Mouse (Mus musculus): ENCODE data around the gene Gm5965. TPM values are rescaled to one million over a fixed set of nuclear protein-coding genes. Genes with fewer than 3 reads are reported as not detected.

The Gm5965 gene
- polyA plus RNA-seq, 1 experiment = not detected

DNA sequence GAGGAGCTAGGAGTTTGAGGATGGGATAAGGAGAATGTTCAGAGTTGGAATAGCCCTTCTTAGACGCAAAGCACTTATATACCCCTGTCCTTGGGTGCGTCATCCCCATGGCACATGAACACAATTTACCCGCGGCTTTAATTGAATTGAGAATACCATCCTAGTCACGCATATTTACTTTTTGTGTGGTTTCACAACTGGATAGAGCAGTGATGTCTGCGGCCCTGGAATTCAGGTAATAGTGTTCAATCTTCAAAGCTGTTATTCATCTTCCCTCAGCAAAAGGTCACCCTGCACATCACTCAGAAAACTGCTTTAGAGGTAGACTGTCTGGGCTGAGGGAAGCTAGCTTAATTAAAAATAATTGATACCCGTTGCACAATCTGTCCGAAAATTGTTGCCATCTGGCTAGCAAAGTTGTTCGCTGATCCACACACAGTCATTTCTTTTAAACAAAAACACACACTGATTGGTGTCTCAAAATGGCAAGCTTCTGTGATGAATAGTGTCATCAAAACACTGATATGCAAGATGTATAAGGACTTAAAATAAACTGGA, 48.5 kb downstream of the Gm5965 start, which contains the start of gene Krtap14:
Krtap14 (minus strand) TSS at position 51 of the 558 bp plus-strand sequence.
- Histone ChIP-seq H3K79me3 (ENCODE audit: low read depth) (no peaks in the 10 kb centered on the region), H3ac (ENCODE audit: control insufficient read depth, insufficient read length, low read depth) (no peak within 1 kb of the TSS), H3K4me3 (ENCODE audit: insufficient read depth, poor library complexity, severe bottlenecking) (no peak within 1 kb of the TSS), H3K27me3 (ENCODE audit: control insufficient read depth, insufficient read depth, insufficient read length) (no peaks in the 10 kb centered on the region), H3K36me3 (ENCODE audit: control insufficient read depth, insufficient read depth) (no peaks in the 10 kb centered on the region), H3K79me2 (ENCODE audit: control insufficient read depth, insufficient read depth) (no peaks in the 10 kb centered on the region)
- TF ChIP-seq CTCF (IDR thresholded peaks at IDR 0.05; ENCODE audit: control insufficient read depth, insufficient read depth, insufficient read length) = no peak
- TF ChIP-seq MYOD1 (IDR thresholded peaks at IDR 0.05; ENCODE audit: control insufficient read depth, insufficient read length, low read depth) = no peak
- no peak for TF ChIP-seq MYOG (IDR thresholded peaks at IDR 0.05; ENCODE audit: control insufficient read depth, extremely low read depth, insufficient read length)
- no peak for TF ChIP-seq FOSL1 (IDR thresholded peaks at IDR 0.05; ENCODE audit: insufficient read depth, low read length, poor library complexity, severe bottlenecking)
- no peak for TF ChIP-seq CEBPB (IDR thresholded peaks at IDR 0.05; ENCODE audit: low read depth)
- no peak for TF ChIP-seq MAX (IDR thresholded peaks at IDR 0.05)
- no peak for TF ChIP-seq USF1 (IDR thresholded peaks at IDR 0.05; ENCODE audit: low read depth)

DNA sequence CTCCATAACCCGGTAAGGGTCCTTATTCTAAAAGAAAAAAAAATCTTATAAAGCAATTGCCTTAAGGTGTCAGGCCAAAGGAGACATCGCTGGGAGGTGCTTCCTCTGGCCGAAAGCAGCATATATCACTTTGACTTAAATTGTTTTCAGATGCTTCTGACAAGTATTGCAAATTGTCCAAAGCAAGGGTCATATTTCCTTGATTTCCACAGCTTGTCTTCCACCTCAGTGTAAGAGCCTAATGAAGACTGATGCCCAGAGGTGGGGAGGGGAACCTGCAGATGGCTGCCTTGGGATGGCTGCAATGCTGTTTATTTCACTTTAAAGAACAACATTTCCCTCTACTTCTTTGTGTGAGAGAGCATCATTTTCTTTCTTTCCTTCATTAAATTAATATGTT, 49.3 kb downstream of the Gm5965 start:
- Histone ChIP-seq H3K79me2 (ENCODE audit: control insufficient read depth, insufficient read depth) (no peaks in the 10 kb centered on the region), H3ac (ENCODE audit: control insufficient read depth, insufficient read length, low read depth) (no peak overlapping the region), H3K4me3 (ENCODE audit: insufficient read depth, poor library complexity, severe bottlenecking) (no peak overlapping the region), H3K36me3 (ENCODE audit: control insufficient read depth, insufficient read depth) (no peaks in the 10 kb centered on the region), H3K79me3 (ENCODE audit: low read depth) (no peaks in the 10 kb centered on the region), H3K27me3 (ENCODE audit: control insufficient read depth, insufficient read depth, insufficient read length) (no peaks in the 10 kb centered on the region)
- TF ChIP-seq MAX (IDR thresholded peaks at IDR 0.05) (no peak), CEBPB (IDR thresholded peaks at IDR 0.05; ENCODE audit: low read depth) (no peak), MYOG (IDR thresholded peaks at IDR 0.05; ENCODE audit: control insufficient read depth, extremely low read depth, insufficient read length) (no peak), CTCF (IDR thresholded peaks at IDR 0.05; ENCODE audit: control insufficient read depth, insufficient read depth, insufficient read length) (no peak), USF1 (IDR thresholded peaks at IDR 0.05; ENCODE audit: low read depth) (no peak), FOSL1 (IDR thresholded peaks at IDR 0.05; ENCODE audit: insufficient read depth, low read length, poor library complexity, severe bottlenecking) (no peak), MYOD1 (IDR thresholded peaks at IDR 0.05; ENCODE audit: control insufficient read depth, insufficient read length, low read depth) (no peak)

Other genes with a start within 250 kb of the Gm5965 start
- gene Cldn8, start 214.7 kb upstream of the Gm5965 start, polyA plus RNA-seq (2012; fragmentation: generic; extraction: Trizol) = not detected
- gene Krtap24-1, start 165.6 kb upstream of the Gm5965 start, polyA plus RNA-seq (2012; fragmentation: generic; extraction: Trizol) = not detected
- not detected for gene 2310079G19Rik, start 150.2 kb upstream of the Gm5965 start, polyA plus RNA-seq (2012; fragmentation: generic; extraction: Trizol)
- gene Krtap26-1, start 130.1 kb upstream of the Gm5965 start, polyA plus RNA-seq (2012; fragmentation: generic; extraction: Trizol) = not detected
- gene Krtap27-1, start 106.2 kb upstream of the Gm5965 start, polyA plus RNA-seq (2012; fragmentation: generic; extraction: Trizol) = not detected
- not detected for gene 2310061N02Rik, start 69.9 kb upstream of the Gm5965 start, polyA plus RNA-seq (2012; fragmentation: generic; extraction: Trizol)
- not detected for gene Krtap13-1, start 49.0 kb upstream of the Gm5965 start, polyA plus RNA-seq (2012; fragmentation: generic; extraction: Trizol)
- gene Krtap13, start 26.3 kb upstream of the Gm5965 start, polyA plus RNA-seq (2012; fragmentation: generic; extraction: Trizol) = not detected
- gene 2310034C09Rik, start 19.0 kb upstream of the Gm5965 start, polyA plus RNA-seq (2012; fragmentation: generic; extraction: Trizol) = not detected
- gene 2310057N15Rik, start 3.7 kb upstream of the Gm5965 start, polyA plus RNA-seq (2012; fragmentation: generic; extraction: Trizol) = not detected
- not detected for gene Gm20741, start 34.3 kb downstream of the Gm5965 start, polyA plus RNA-seq (2012; fragmentation: generic; extraction: Trizol)
- gene Krtap15, start 42.3 kb downstream of the Gm5965 start, polyA plus RNA-seq (2012; fragmentation: generic; extraction: Trizol) = not detected
- gene Krtap14, start 48.2 kb downstream of the Gm5965 start, polyA plus RNA-seq (2012; fragmentation: generic; extraction: Trizol) = not detected
- gene Krtap19-1, start 91.5 kb downstream of the Gm5965 start, polyA plus RNA-seq (2012; fragmentation: generic; extraction: Trizol) = not detected
- gene Krtap19-2, start 96.4 kb downstream of the Gm5965 start, polyA plus RNA-seq (2012; fragmentation: generic; extraction: Trizol) = not detected
- not detected for gene Krtap19-3, start 100.1 kb downstream of the Gm5965 start, polyA plus RNA-seq (2012; fragmentation: generic; extraction: Trizol)
- gene Krtap19-4, start 107.2 kb downstream of the Gm5965 start, polyA plus RNA-seq (2012; fragmentation: generic; extraction: Trizol) = not detected
- not detected for gene Krtap19-5, start 118.6 kb downstream of the Gm5965 start, polyA plus RNA-seq (2012; fragmentation: generic; extraction: Trizol)
- not detected for gene Krtap19-9b, start 154.4 kb downstream of the Gm5965 start, polyA plus RNA-seq (2012; fragmentation: generic; extraction: Trizol)
- gene Krtap16-3, start 185.0 kb downstream of the Gm5965 start, polyA plus RNA-seq (2012; fragmentation: generic; extraction: Trizol) = not detected
- gene Krtap22-2, start 232.9 kb downstream of the Gm5965 start, polyA plus RNA-seq (2012; fragmentation: generic; extraction: Trizol) = not detected
- gene Gm10229, start 237.4 kb downstream of the Gm5965 start, polyA plus RNA-seq (2012; fragmentation: generic; extraction: Trizol) = not detected

All from C2C12 (cell line).